ENCODE assay signal across 29 mouse cellular contexts in genomic region chr11:23657791-23658190, GRCm38 (mm10). TPM values are rescaled to one million over a fixed set of nuclear protein-coding genes. Genes with fewer than 3 reads are reported as not detected.
A peak's percentile ranks its signal among the peaks of the same experiment; 100 is the strongest.
DNase-seq lines count a peak whose midpoint lies in the region; ATAC-seq and TF ChIP-seq lines count a peak whose summit lies in the region.
"Had no signal": no experiment of that assay in that cellular context is flagged by ENCODE, and none has a peak within 500 bp of the region (broad histone marks: within the 10 kb centered on the region; RNA-seq: fewer than 3 reads in every experiment).

No protein-coding gene starts in this region.

- peaks cover 3% of the 10 kb centered on the region; the same call in 1 of the 2 replicates for H3K36me3 ChIP-seq in liver, adult 2 months (ENCODE audit: control insufficient read depth, insufficient read depth, low read length)
- H3K36me3 ChIP-seq in liver, embryonic 11.5 days (ENCODE audit: control insufficient read depth, insufficient read depth, low read length), result peaks cover 3% of the 10 kb centered on the region; the same call in 1 of the 2 replicates
- no peaks in the 10 kb centered on the region for H3K36me3 ChIP-seq in hindbrain, embryonic 11.5 days (ENCODE audit: control insufficient read depth, insufficient read depth, low read length)
- H3K36me3 ChIP-seq: forebrain, embryonic 15.5 days; heart, embryonic 15.5 days; hindbrain, embryonic 13.5 days; midbrain, embryonic 12.5 days had no signal

- H3K27ac ChIP-seq in liver, adult 2 months (replicated peaks; ENCODE audit: insufficient read depth, low read depth, low read length), result no peak overlapping the region
- no peak overlapping the region for H3K27ac ChIP-seq in liver, embryonic 11.5 days (ENCODE audit: low read depth, low read length)
- no peak overlapping the region for H3K27ac ChIP-seq in hindbrain, embryonic 11.5 days (ENCODE audit: low read depth, low read length)
- H3K27ac ChIP-seq: embryonic facial prominence, embryonic 12.5 days; forebrain, embryonic 15.5 days; heart, embryonic 10.5 days; heart, embryonic 15.5 days; hindbrain, embryonic 13.5 days; kidney, postnatal 0 days; limb, embryonic 10.5 days; limb, embryonic 15.5 days; midbrain, embryonic 12.5 days; neural tube, embryonic 12.5 days had no signal

- 60% methylated on average over 2 of the region's 2 CpGs for WGBS in liver, adult 2 months
- WGBS in liver, embryonic 11.5 days, result 71% methylated on average over 2 of the region's 2 CpGs
- 87% methylated on average over 2 of the region's 2 CpGs for WGBS in hindbrain, embryonic 11.5 days

- no peaks in the 10 kb centered on the region for H3K9me3 ChIP-seq in liver, embryonic 11.5 days (ENCODE audit: control insufficient read depth, low read length)
- H3K9me3 ChIP-seq in hindbrain, embryonic 11.5 days (ENCODE audit: control insufficient read depth, low read length), result no peaks in the 10 kb centered on the region
- H3K9me3 ChIP-seq: embryonic facial prominence, embryonic 12.5 days; forebrain, embryonic 15.5 days; heart, embryonic 10.5 days; heart, embryonic 15.5 days; hindbrain, embryonic 13.5 days; limb, embryonic 10.5 days; limb, embryonic 15.5 days; midbrain, embryonic 12.5 days; neural tube, embryonic 12.5 days had no signal

- H3K4me3 ChIP-seq in liver, adult 2 months (ENCODE audit: insufficient read depth, low read depth, low read length), result no peak overlapping the region
- H3K4me3 ChIP-seq in liver, embryonic 11.5 days (ENCODE audit: low read depth, low read length), result no peak overlapping the region
- H3K4me3 ChIP-seq in hindbrain, embryonic 11.5 days (ENCODE audit: low read depth, low read length), result no peak overlapping the region
- H3K4me3 ChIP-seq: embryonic facial prominence, embryonic 12.5 days; forebrain, embryonic 15.5 days; heart, embryonic 10.5 days; heart, embryonic 15.5 days; hindbrain, embryonic 13.5 days; limb, embryonic 10.5 days; limb, embryonic 15.5 days; midbrain, embryonic 12.5 days; myocyte; neural tube, embryonic 12.5 days had no signal

- H3K4me1 ChIP-seq in liver, adult 2 months (ENCODE audit: control insufficient read depth, insufficient read depth, low read length), result peaks cover 12% of the 10 kb centered on the region
- H3K4me1 ChIP-seq in liver, embryonic 11.5 days (replicated peaks; ENCODE audit: control insufficient read depth, insufficient read depth, low read length), result 0 out of 2 replicates have a peak, but pooled peaks cover under 1% of the 10 kb centered on the region
- no peaks in the 10 kb centered on the region for H3K4me1 ChIP-seq in hindbrain, embryonic 11.5 days (replicated peaks; ENCODE audit: control insufficient read depth, insufficient read depth, low read length)
- H3K4me1 ChIP-seq: forebrain, embryonic 15.5 days; heart, embryonic 10.5 days; midbrain, embryonic 12.5 days; neural tube, embryonic 12.5 days had no signal

- no peak for ATAC-seq in liver, embryonic 11.5 days (replicated peaks; ENCODE audit: low FRiP score)
- ATAC-seq in granulocyte monocyte progenitor cell, adult 5-6 weeks (replicated peaks; ENCODE audit: poor library complexity, severe bottlenecking), result peak; percentile 20; the same call in 1 of the 2 replicates
- no peak for ATAC-seq in megakaryocyte-erythroid progenitor cell, adult 5-6 weeks (replicated peaks; ENCODE audit: low FRiP score, low TSS enrichment, poor library complexity, severe bottlenecking)
- ATAC-seq in hindbrain, embryonic 11.5 days (ENCODE audit: low FRiP score), result no peak
- ATAC-seq: forebrain, embryonic 15.5 days; intestine, embryonic 16.5 days had no signal

- peak; percentile 33 to 77 for DNase-seq in adrenal gland, adult (ENCODE audit: inconsistent age in 2 of 2, low spot score in 1 of 2)
- DNase-seq in adrenal gland, postnatal 25 days, result no peak
- DNase-seq in liver, adult 2 months (ENCODE audit: extremely low read depth, low read depth, low spot score), result peak; percentile 54
- no peak for DNase-seq in liver, embryonic 11.5 days (ENCODE audit: low spot score)
- peak; percentile 16 for DNase-seq in adrenal gland, postnatal 10 days
- no peak for DNase-seq in hindbrain, embryonic 11.5 days (ENCODE audit: low spot score)
- DNase-seq: cerebellum, adult 11-12 months; cerebellum, adult 9-11 months; embryo, embryonic 11 days; gastrocnemius, postnatal 10 days; heart, postnatal 36 days; kidney, adult 8-10 months; kidney, postnatal 4 days; lung, postnatal 10 days; right cerebral cortex, postnatal 4 days had no signal

- no peak overlapping the region for H3K4me2 ChIP-seq in liver, embryonic 11.5 days
- no peak overlapping the region for H3K4me2 ChIP-seq in hindbrain, embryonic 11.5 days (replicated peaks; ENCODE audit: low read depth, low read length)
- H3K4me2 ChIP-seq: embryonic facial prominence, embryonic 12.5 days; forebrain, embryonic 15.5 days; heart, embryonic 15.5 days; hindbrain, embryonic 13.5 days; limb, embryonic 15.5 days; midbrain, embryonic 12.5 days; neural tube, embryonic 12.5 days had no signal

- no peak for TF ChIP-seq POLR2A in liver, adult 2 months (IDR thresholded peaks at IDR 0.05; ENCODE audit: extremely low read depth, insufficient read depth, low read length)

- H3K9ac ChIP-seq in liver, adult 2 months (ENCODE audit: low read depth, low read length), result no peak overlapping the region
- H3K9ac ChIP-seq in liver, embryonic 11.5 days (ENCODE audit: low read depth, low read length), result no peak overlapping the region
- no peak overlapping the region for H3K9ac ChIP-seq in hindbrain, embryonic 11.5 days (ENCODE audit: low read depth, low read length)
- H3K9ac ChIP-seq: embryonic facial prominence, embryonic 12.5 days; forebrain, embryonic 15.5 days; heart, embryonic 15.5 days; hindbrain, embryonic 13.5 days; limb, embryonic 15.5 days; midbrain, embryonic 12.5 days; neural tube, embryonic 12.5 days had no signal

- no peak for TF ChIP-seq CTCF in liver, adult 2 months (IDR thresholded peaks at IDR 0.05; ENCODE audit: low read depth, low read length)

- H3K27me3 ChIP-seq in liver, adult 2 months (ENCODE audit: control insufficient read depth, insufficient read depth, low read length), result no peaks in the 10 kb centered on the region
- H3K27me3 ChIP-seq in liver, embryonic 11.5 days (replicated peaks; ENCODE audit: control insufficient read depth, insufficient read depth, low read length), result no peaks in the 10 kb centered on the region
- H3K27me3 ChIP-seq in hindbrain, embryonic 11.5 days (ENCODE audit: control insufficient read depth, insufficient read depth, low read length), result no peaks in the 10 kb centered on the region
- H3K27me3 ChIP-seq: embryonic facial prominence, embryonic 12.5 days; forebrain, embryonic 15.5 days; heart, embryonic 15.5 days; hindbrain, embryonic 13.5 days; limb, embryonic 15.5 days; midbrain, embryonic 12.5 days; neural tube, embryonic 12.5 days had no signal

- H3K79me2 ChIP-seq in liver, adult 2 months (ENCODE audit: control insufficient read depth, insufficient read depth, low read length), result peaks cover 25% of the 10 kb centered on the region

RNA-seq across cellular contexts. Expression of gene Pus10, which starts 7.7 kb away (rescaled TPM):
- total RNA-seq in adrenal gland, postnatal 25 days (2021), result 17.8 and 23.3 TPM in 2 replicates
- total RNA-seq in liver, adult 2 months (2014; rRNA removed), result 15.8 and 21.6 TPM in 2 replicates
- 1.7 and 2.1 TPM in 2 replicates for polyA plus RNA-seq in liver, adult 2 months (2012; rRNA removed)
- polyA plus RNA-seq in liver, embryonic 11.5 days (2014; fragmentation: Nextera tagmentation; extraction: Ambion mirVana), result 28.2 and 32.6 TPM in 2 replicates
- total RNA-seq in adrenal gland, postnatal 10 days (2021), result 10 to 100 TPM; 23.2 to 28.7 TPM
- 34.6 and 48.5 TPM in 2 replicates for total RNA-seq in granulocyte monocyte progenitor cell, adult 5-6 weeks (2014; fragmentation: Nextera tagmentation)
- 69.1 and 69.6 TPM in 2 replicates for total RNA-seq in granulocyte monocyte progenitor cell, adult 5-6 weeks (2017)
- total RNA-seq in megakaryocyte-erythroid progenitor cell, adult 5-6 weeks (2014; fragmentation: Nextera tagmentation), result 46.3 and 48.7 TPM in 2 replicates
- total RNA-seq in megakaryocyte-erythroid progenitor cell, adult 5-6 weeks (2017), result 48.5 and 66.4 TPM in 2 replicates
- 19.3 and 21.6 TPM in 2 replicates for polyA plus RNA-seq in hindbrain, embryonic 11.5 days (2014; fragmentation: Nextera tagmentation; extraction: Ambion mirVana)

RNA-seq across cellular contexts. Expression of gene Pex13, which starts 8.0 kb away (rescaled TPM):
- 73.2 and 92.9 TPM in 2 replicates for total RNA-seq in adrenal gland, postnatal 25 days (2021)
- 28.9 and 29.4 TPM in 2 replicates for total RNA-seq in liver, adult 2 months (2014; rRNA removed)
- 11.5 and 18.1 TPM in 2 replicates for polyA plus RNA-seq in liver, adult 2 months (2012; rRNA removed)
- 21.0 and 27.6 TPM in 2 replicates for polyA plus RNA-seq in liver, embryonic 11.5 days (2014; fragmentation: Nextera tagmentation; extraction: Ambion mirVana)
- 10 to 100 TPM; 56.8 to 59.9 TPM for total RNA-seq in adrenal gland, postnatal 10 days (2021)
- total RNA-seq in granulocyte monocyte progenitor cell, adult 5-6 weeks (2014; fragmentation: Nextera tagmentation), result 11.2 and 18.0 TPM in 2 replicates
- 17.0 and 38.1 TPM in 2 replicates for total RNA-seq in granulocyte monocyte progenitor cell, adult 5-6 weeks (2017)
- 10.8 and 10.9 TPM in 2 replicates for total RNA-seq in megakaryocyte-erythroid progenitor cell, adult 5-6 weeks (2014; fragmentation: Nextera tagmentation)
- total RNA-seq in megakaryocyte-erythroid progenitor cell, adult 5-6 weeks (2017), result 21.3 and 32.1 TPM in 2 replicates
- 42.2 and 49.6 TPM in 2 replicates for polyA plus RNA-seq in hindbrain, embryonic 11.5 days (2014; fragmentation: Nextera tagmentation; extraction: Ambion mirVana)

RNA-seq across cellular contexts. Expression of gene 0610010F05Rik, which starts 24.4 kb away (rescaled TPM):
- 14.1 and 16.8 TPM in 2 replicates for total RNA-seq in adrenal gland, postnatal 25 days (2021)
- 12.5 and 13.6 TPM in 2 replicates for total RNA-seq in liver, adult 2 months (2014; rRNA removed)
- polyA plus RNA-seq in liver, adult 2 months (2012; rRNA removed), result 1.3 and 1.7 TPM in 2 replicates
- polyA plus RNA-seq in liver, embryonic 11.5 days (2014; fragmentation: Nextera tagmentation; extraction: Ambion mirVana), result 21.3 and 26.6 TPM in 2 replicates
- 10 to 100 TPM; 16.3 to 17.9 TPM for total RNA-seq in adrenal gland, postnatal 10 days (2021)
- total RNA-seq in granulocyte monocyte progenitor cell, adult 5-6 weeks (2014; fragmentation: Nextera tagmentation), result 19.7 and 21.2 TPM in 2 replicates
- total RNA-seq in granulocyte monocyte progenitor cell, adult 5-6 weeks (2017), result 31.8 and 32.7 TPM in 2 replicates
- total RNA-seq in megakaryocyte-erythroid progenitor cell, adult 5-6 weeks (2014; fragmentation: Nextera tagmentation), result 14.9 and 18.4 TPM in 2 replicates
- 46.4 and 53.7 TPM in 2 replicates for total RNA-seq in megakaryocyte-erythroid progenitor cell, adult 5-6 weeks (2017)
- polyA plus RNA-seq in hindbrain, embryonic 11.5 days (2014; fragmentation: Nextera tagmentation; extraction: Ambion mirVana), result 74.3 and 82.2 TPM in 2 replicates

Comparison
In these comparisons a context has a peak if more than half of its experiments do, and no peak if none do; other contexts are left out.
1. DNase-seq: peak in adrenal gland, adult (2 of 2), liver, adult 2 months (single experiment) and adrenal gland, postnatal 10 days (single experiment); none in adrenal gland, postnatal 25 days (single experiment), liver, embryonic 11.5 days (single experiment) and hindbrain, embryonic 11.5 days (single experiment).